Mouse (Mus musculus) ES-Bruce4 (cell line): Measurements from ENCODE around the gene Nfib.

ENCODE experiments used
- EP300 ChIP-seq: IDR thresholded peaks from 2 replicates; pipeline ENCODE4 v1.6.1; 2011; ENCODE audit warnings: low read depth, low read length; ENCODE audit not compliant: insufficient read depth
- POLR2A ChIP-seq: IDR thresholded peaks from one replicate; pipeline ENCODE4 v1.8.1; 2011; ENCODE audit warnings: low read length; ENCODE audit not compliant: insufficient read depth

GRCm38 (mm10) chr4:82289596-82289995, 416.0 kb downstream of the Nfib start:
- TF ChIP-seq POLR2A = no peak
- TF ChIP-seq EP300 = no peak
